Mouse (Mus musculus): ENCODE data around the gene Gm37240.

Gm37240 gene

DNA sequence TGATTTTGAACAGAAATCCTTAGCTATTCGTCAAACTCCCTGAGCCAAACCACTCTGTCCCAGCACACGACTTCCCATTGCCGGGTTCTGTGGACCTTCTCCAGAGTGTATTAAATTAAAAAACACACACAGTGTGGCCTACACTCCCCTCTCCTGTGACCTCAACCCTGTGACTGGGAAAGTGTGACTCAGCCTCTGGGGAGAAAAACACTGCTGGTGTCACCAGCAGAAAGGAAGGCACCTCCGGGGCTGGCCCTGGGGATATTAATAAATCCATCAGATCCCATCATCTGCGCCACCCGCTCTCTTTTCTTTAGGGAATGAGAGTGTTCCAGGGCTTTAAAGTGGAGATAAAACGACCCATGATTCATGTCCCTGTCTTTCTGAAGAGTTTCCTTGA is 823.2 kb downstream of the Gm37240 start:
- intact Hi-C loops (cut with DNase I): no loop called here

DNA sequence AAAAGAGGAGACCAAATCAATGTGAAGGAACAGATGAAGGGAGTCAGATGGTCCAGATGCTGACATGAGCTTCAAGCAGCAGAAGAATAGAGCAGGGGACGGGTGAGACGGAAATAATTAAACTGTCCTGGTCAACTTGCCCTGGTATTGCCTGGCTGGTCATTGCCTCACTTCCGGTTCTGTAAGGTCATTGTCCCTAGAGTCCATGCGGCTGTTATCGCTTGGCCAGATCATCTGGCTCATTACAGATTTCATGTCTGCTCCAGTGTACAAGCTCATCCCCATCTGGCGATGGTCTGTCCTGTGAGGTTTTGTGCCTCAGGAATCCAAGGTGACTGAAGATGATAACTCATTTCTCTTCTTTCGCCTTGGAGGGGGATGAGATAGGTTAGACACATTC is 827.2 kb downstream of the Gm37240 start:
- intact Hi-C loops (cut with DNase I): no loop called here

DNA sequence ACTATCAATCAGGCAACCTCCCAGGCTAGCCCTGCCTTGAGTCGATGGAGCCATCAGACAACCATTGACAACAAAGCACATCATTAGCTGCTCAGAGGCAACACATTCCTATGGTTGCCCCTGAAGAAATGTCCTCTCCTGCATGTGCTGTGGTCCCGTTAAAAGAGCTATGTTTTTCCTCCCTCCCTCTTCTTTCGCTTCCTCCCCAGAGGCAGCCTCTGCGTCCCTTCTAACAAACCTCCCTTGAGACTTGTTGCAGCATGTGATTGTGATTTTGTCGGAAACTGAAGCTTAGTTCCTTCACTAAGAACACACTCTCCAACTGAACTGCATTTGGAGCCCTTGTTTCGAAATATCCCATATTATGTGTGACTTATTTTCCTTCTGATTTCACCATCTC is 830.1 kb downstream of the Gm37240 start:
- intact Hi-C loops (cut with DNase I): no loop called here

DNA sequence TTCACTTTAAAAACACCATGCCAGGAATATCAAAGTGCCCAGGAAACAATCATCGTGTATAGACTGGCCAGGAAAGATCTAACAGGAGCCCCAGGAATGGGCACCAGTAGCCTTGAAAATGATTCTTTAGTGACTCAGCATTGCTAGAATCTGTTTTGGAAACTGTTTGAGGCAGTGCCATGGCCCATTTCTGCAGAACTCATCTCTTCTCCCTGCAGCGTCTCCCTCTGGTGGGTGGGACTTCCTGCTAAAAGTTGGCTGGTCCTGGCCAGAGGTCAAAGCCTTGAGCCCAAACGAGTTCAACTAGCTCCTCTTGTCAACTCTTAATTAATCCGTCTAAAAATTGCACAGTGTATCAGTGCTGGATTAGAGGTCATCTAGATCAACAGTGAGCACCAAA is 833.8 kb downstream of the Gm37240 start:
- intact Hi-C loops (cut with DNase I): no loop called here

DNA sequence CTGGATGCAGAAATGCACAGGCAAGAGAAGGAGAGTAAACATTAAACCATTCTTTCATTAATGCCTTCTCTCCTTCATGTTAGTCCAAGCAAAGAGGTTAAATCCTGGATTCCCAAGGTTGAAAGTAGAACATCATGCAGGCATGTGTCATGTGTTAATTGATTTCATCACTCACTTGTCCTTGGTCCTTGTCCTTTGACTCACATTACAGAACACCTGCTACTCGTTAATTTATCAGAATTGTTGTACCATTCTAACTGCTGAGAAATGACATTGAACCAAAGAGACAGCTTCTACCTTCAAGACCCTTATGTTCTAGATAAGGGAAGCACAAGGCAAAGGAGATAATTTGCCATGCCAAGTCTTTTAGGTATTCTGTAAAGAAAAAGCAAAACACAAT is 835.1 kb downstream of the Gm37240 start:
- intact Hi-C loops (cut with DNase I): no loop called here

DNA sequence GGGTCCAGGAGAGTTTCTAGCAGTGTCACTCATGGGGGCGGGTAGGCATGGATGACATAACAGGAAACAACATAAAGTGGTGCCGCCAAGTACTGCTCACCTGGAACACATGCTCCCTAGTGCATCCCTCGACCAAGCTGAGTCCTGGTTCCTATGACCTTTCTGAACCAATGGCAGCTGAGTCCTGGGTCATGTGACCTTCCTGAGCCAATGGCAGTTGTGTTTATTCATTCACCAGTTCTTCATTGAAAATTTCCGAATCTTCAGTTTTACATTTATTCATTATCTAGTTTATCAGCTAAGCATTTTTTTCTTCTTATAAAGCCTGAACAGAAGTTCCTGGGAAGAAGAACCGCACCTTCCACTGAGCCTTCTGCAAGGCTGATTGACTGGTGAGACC is 838.7 kb downstream of the Gm37240 start:
- intact Hi-C loops (cut with DNase I): no loop called here

DNA sequence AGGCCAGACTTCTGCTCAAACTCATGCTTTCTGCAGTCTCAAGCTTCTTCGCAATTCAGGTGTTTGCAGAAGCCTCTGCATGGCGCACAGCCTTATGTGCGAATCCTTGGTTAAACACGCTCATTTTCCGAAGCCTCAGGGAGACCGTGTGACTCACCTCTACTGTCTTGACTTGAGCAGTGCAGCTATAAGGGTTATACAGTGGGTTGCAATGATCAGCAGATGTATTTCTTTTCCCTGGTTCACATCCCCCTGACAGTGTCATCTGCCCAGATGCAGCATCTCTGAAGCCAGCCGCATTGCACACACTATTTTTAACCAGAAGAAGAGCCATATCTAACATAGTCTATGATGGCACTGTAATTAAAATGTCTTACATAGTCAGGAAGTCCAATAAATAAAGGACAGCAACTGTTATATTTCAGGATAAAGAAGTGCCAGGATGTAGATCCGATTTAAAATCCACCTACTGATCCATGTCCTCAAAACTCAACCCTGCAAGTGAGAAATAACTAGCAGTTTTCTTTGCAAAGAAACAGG is 843.6 kb downstream of the Gm37240 start:
- intact Hi-C loops (cut with DNase I): no loop called here

DNA sequence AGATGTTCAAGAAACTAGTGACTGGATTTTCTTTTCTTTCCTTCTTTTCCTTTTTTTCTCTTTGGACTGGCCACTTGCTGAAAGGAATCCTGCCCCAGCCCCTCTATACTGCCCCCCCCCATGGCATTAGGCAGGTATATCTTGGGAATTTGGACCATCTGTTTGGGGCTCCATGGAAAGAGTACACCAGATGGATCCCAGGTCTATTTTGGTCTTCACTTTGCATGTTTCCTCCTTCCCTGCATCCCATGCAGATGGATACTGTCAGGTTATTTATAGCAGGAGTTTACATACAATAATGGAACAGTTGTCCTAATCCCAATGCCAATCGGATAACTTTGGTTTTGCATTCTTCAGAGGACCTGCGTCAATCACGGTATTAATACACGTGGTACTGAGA is 845.2 kb downstream of the Gm37240 start:
- intact Hi-C loops (cut with DNase I): no loop called here

DNA sequence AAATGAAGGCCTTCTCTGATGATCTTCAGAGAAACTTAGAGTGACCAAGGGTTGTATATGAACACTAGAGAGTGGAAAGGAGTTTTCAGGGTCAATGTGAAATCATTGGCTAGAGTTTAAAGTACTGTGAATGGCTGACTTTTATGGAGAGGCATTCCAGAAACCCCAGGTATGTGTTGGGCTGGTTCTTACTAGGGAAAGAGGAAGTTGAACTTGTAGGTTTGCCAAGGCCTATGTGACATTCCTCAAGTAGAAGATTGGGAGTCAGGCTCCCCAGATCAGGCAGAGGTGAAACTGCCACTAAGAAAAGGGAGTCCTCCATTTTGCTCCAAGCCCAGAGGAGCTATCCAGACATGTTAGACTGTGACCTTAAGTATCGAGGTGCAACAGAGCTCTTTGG is 858.2 kb downstream of the Gm37240 start:
- intact Hi-C loops (cut with DNase I): no loop called here

DNA sequence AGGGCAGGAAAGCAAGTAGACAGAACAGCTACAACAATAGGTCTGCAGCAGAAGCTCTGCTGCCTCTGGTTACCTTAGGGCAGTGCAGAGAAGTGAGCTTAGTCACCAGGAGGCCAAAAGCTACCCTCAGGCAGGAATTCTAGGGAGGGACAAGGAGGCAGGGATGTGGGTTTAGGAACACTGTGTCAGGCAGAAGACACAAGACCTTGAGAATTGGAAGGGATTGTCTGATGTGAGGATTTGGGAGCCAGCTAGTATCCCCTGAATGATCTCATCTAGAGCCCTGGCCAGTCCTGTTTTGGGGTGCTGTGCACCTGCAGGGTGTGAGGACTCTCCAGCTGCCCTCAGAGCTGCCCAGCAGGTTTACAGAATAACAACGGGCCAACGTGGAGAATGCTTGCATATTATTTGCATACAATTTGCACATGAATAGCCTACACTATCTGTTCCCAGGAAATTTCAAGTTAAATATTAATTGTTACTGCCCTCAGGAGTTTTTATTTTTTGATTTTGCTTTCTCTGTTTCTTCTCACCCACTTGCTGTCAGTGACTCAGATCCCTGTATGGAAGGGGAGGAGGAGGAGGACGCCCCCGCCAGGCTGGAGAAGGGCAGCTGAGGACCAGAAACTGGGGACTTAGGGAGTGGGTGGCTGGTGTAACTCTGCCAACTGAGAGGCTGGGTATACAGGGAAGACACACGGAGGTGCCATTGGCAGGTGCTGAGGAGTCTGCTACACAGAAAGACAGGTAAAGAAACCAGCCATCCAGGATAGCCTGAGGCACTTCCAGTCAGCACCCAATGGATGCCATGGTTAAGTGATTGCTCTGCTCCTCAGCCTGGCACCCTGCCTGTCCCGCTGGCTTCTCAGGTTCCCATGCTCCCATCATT is 862.3 kb downstream of the Gm37240 start:
- intact Hi-C loops (cut with DNase I): no loop called here

DNA sequence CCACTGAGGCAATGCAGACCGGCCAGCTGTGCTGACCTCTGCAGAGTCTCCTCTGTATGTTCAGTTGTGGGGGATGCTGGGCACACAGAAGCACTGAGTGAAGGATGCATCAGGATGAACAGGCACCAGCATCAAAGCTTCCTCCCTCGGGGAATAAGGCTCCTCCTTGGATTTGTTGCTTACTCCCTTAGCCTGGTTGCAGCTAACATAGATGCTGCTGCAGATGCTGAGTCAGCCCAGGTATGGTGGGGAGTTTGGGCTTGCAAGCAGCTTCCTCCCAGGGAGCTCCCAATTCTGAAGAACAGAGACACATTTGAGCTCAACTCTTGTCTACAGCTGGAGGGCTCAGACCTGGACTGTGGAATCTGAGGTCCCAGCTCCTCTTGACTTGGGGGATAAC is 863.1 kb downstream of the Gm37240 start:
- intact Hi-C loops (cut with DNase I): no loop called here

DNA sequence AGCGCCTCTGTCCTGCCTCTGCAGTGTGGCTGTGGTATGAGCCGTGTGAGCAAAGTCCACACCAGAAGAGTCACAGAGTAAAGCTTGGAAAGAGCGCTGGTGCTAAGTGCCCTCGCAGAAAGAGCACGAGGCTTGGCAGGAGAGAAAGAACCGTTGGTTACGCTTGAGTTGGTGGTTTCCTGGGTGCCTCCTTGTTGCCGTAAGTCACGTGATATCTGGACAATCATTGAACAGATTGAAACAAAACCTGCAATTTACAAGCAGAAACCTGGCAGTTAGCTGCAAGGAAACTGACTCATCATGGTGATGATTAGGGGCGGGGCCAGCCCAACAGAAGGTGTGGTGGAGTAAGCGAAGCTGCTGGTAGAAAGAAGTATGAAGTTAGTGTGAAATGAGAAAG is 864.5 kb downstream of the Gm37240 start:
- intact Hi-C loops (cut with DNase I): no loop called here

DNA sequence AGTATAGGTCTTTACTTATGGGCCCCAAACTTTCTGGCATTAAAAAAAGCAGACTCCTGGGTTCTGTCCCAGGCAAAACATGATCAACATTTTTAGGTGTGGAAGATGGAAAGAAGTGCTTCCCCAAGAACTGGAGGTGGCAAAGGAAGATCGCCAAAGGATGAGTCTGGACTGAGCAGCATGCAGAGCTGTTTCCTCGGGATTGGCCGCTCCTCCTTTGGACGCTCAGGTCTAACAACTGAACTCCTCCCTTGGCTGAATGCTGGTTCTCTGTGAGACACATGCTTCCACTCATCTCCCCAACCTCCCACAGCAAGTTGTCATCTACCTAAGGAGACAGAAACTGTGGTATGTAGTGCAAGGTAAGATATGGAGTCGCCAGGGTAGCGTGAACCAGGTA is 865.5 kb downstream of the Gm37240 start:
- intact Hi-C loops (cut with DNase I): no loop called here

DNA sequence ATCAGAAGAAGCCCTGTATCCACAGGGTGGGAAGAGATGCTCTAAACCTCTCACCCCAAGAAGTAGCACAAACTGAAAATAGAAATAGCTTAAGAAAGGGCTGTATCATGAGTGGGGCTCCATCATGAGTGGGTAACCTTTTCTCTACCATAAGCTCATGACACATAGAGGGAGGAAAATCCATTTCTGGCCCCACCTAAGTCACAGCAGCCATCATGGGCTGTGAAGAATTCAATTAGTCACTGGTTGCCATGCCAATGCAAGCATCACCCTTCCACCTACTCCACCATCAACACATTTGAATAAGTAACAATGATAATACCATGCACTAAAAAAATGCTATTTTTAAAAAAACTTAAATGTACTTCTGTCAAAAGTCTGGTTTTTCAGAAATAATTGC is 867.2 kb downstream of the Gm37240 start:
- intact Hi-C loops (cut with DNase I): no loop called here

DNA sequence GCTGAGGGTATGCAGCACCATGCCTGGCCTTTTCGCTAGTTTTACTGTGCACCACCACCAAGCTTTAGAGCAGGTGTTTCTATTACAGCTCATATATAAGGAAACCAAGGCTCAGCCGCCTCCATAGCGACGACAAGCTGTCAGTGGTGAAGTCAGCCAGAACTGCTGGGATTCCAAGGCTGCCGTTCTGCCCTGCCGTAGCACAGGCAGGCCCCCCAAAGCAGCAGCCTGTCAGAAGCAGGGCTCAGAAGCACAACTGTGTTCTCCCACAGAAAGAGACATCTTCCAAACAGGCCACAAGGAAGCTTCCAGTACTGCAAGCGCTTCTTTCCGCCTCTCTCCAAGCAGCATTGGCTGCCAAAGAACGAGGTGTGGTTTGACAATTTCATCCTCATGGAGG is 871.7 kb downstream of the Gm37240 start:
- intact Hi-C loops (cut with DNase I): no loop called here

DNA sequence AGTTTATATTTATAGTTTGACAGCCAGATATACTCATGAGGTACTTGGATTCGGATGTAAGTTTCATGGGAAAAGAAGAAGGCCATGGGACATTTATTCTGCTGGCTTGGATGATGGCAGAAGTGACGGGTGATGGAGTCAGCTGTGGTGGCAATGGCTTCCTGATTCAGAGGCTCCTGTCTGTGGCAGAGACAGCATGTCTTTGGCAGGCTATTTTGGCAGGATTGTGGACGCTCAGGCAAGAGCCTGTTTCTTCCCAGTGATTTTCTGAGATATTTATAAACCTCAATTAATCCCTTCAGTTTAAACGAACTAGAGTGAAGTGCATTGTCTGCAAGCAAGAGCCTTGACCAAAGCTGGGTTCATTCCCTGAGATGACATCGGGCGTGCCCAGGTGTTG is 874.4 kb downstream of the Gm37240 start:
- intact Hi-C loops (cut with DNase I): no loop called here

DNA sequence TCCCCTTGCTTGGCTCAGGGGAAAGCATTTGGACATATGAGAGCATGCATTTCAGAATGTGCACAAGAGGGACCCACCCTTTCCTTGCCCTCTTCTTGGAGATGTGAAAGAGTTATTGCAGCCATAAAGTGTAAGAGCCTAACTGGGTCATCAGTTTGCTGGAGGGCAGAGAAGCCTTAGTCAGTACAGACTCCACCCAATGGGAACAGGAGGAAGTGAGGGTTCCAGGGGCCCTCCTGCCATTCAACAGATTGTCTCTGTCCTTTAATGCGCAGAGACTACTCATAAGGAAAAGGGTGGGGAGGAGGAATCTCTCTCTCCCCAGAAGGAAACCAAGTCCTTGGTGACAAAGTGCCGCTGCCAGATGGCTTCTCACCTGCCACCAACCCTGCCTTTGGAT is 882.1 kb downstream of the Gm37240 start:
- intact Hi-C loops (cut with DNase I): no loop called here

DNA sequence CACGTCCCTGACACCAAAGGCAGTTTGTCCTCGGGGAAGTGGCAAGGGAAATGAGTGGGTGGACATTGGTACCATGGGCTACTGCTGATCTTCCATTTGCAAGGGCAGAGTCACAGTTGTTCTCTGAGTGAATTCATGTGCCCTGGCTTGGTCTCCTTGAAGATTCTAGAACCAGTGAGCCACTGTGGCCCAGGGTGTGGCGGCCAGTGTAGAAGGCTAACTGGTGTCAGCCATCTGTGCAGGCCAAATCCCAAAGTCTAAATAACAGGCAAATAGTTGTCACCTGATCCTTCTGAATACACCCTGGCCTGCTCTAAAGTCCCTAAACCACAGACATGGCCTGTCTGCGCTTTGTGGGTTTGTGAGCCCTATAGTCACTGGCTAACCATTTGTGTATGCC is 898.4 kb downstream of the Gm37240 start:
- intact Hi-C loops (cut with DNase I): no loop called here

DNA sequence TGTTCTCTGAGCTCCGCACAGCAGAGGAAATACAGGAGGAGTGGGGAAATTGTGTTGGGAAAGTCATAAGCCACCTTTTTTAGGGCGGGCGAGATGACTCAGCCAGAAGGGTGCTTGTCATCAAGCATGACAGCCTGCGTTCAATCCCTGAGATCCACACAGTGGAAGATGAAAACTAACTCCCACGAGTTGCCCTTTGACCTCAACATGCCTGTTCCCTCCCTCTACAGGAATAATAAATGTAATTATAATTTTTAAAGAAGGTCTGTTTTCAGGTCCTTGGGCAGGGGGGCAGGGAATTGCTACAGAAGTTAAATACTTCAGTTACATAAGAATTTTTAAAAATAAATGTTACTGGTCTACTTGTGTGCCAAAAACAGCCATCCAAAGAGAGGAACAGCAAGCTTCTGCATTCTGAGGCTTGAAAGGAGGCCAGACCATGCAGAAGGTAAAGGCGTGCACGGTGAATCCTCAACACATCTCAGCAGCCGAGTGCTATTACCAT is 902.1 kb downstream of the Gm37240 start:
- intact Hi-C loops (cut with DNase I): no loop called here

DNA sequence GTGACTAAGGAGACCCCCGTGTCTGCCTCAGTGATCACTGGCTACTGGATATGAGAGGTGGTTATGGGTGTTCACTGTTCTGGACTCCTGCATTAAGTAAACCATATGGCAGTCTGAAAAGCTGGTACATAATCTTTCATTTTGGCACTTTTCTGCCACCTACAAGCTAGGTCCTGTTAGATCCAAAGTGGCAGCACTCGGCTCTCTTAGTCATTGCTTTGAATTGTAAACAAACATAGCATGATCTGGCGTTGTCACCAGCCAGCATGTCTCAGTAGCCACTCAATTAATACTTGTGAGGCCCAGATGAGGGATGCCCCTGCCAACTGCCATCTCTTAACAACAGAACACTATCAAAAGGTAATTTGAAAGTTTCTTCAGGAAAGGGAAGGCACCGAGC is 904.6 kb downstream of the Gm37240 start:
- intact Hi-C loops (cut with DNase I): no loop called here

DNA sequence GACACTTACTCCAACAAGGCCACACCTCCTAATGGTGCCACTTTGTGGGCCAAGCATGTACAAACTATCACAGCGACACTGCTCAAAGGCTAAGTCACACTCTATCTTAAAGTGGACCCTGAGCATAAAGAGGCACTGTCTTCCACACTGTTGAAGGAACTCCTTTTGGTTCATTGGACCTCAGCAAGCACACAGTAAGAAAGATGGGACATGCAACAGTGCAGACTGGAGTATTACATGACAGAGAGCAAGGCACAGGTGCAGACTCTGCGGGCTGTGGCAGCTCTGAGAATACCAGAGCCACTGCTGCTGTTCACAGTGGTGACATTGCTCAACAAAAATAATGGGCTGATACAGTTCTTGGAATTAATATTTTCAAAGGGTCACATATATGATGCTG is 907.2 kb downstream of the Gm37240 start:
- intact Hi-C loops (cut with DNase I): no loop called here

DNA sequence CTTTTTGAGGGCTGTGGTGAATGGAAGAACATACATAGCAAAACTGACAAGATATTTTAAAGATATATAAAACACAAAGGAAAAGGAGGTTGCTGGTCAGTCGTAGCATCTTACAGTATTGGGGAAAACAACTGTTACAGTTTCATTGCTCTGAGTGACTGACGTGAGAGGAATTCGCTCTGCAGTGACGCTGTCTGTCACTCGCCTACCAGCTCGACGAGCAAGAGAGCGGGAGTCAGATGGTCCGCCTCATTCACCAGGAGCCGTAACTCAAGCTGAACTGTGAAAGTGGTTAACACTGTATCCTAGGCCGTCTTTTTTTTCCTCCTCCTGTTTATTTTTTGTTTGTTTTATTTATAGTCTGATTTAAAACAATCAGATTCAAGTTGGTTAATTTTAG is 908.6 kb downstream of the Gm37240 start:
- intact Hi-C loops (cut with DNase I): loop anchor here (10.0 kb wide), 1 partner anchor 156 kb away; no protein-coding TSS in a partner anchor

DNA sequence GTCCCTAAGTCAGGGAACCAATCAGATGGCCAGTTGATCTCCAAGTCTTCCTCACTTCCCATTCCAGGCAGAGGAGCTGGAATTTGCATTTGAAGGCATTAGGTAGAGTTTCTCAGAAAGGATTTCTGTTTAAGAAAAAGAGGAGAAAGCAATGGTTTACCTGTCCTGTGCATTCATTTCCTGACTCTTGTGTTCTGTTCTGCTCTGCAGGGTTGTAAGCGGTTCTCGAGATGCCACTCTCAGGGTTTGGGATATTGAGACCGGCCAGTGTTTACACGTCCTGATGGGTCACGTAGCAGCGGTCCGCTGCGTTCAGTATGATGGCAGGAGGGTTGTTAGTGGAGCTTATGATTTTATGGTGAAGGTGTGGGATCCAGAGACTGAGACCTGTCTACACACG is 913.1 kb downstream of the Gm37240 start:
- intact Hi-C loops (cut with DNase I): loop anchor here (10.0 kb wide), 1 partner anchor 161 kb away; no protein-coding TSS in a partner anchor
